Comparison of ENCODE assay signal across 9 mouse cellular contexts in the genomic region with DNA sequence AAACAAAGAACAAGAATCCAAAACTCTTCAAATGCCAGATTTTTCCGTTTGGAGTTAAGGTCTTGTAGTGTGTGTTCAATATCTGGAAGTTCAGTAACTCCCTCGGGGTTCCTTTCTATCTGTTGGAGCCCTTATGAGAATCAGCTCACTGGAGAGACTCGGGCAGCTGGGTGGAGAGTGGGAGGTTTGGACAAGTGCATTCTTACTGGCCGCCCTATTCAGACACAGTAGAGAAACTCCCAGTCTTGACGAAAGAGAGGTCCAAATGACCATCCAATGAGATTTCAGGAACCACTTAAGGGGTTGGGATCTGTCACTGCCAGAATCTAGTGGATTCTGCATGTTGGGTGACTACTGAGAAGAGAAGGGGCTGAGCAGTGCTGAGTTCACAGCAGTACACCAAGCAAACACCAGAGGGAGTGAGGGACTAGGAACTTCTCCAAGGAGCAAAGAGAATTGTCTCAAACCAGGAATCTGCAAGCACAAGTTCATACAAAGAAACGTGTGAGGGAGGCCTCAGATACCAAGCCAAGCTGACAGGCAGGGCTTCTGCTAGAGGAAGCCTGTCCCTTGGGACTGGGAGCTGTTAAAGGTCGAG.
DNase-seq lines count a peak whose midpoint lies in the region; ATAC-seq and TF ChIP-seq lines count a peak whose summit lies in the region.
"Had no signal": no experiment of that assay in that cellular context is flagged by ENCODE, and none has a peak within 500 bp of the region (broad histone marks: within the 10 kb centered on the region; RNA-seq: fewer than 3 reads in every experiment).

No protein-coding gene starts in this region.

- H3K4me3 ChIP-seq in lung, adult 2 months (replicated peaks; ENCODE audit: extremely low read depth, low read depth, low read length): no peak overlapping the region
- no peak overlapping the region for H3K4me3 ChIP-seq in cerebellum, adult 2 months (replicated peaks; ENCODE audit: insufficient read depth, low read depth, low read length)
- H3K4me3 ChIP-seq in forebrain, embryonic 16.5 days (replicated peaks; ENCODE audit: low read length): no peak overlapping the region
- H3K4me3 ChIP-seq in midbrain, embryonic 11.5 days (ENCODE audit: low read depth, low read length): no peak overlapping the region
- H3K4me3 ChIP-seq: limb, embryonic 15.5 days had no signal

- no peaks in the 10 kb centered on the region for H3K36me3 ChIP-seq in forebrain, embryonic 16.5 days (ENCODE audit: control insufficient read depth, insufficient read depth)
- no peaks in the 10 kb centered on the region for H3K36me3 ChIP-seq in midbrain, embryonic 11.5 days (ENCODE audit: control insufficient read depth, insufficient read depth, low read length)
- H3K36me3 ChIP-seq: limb, embryonic 15.5 days had no signal

- H3K27me3 ChIP-seq in cerebellum, adult 2 months (ENCODE audit: control insufficient read depth, insufficient read depth, low read length): no peaks in the 10 kb centered on the region
- H3K27me3 ChIP-seq in forebrain, embryonic 16.5 days (replicated peaks; ENCODE audit: control insufficient read depth, insufficient read depth, low read length): no peaks in the 10 kb centered on the region
- no peaks in the 10 kb centered on the region for H3K27me3 ChIP-seq in midbrain, embryonic 11.5 days (ENCODE audit: control insufficient read depth, insufficient read depth, low read length)
- H3K27me3 ChIP-seq: limb, embryonic 15.5 days had no signal

- no peak overlapping the region for H3K9ac ChIP-seq in forebrain, embryonic 16.5 days (replicated peaks; ENCODE audit: low read depth, low read length)
- H3K9ac ChIP-seq in midbrain, embryonic 11.5 days (ENCODE audit: low read length): no peak overlapping the region
- H3K9ac ChIP-seq: limb, embryonic 15.5 days had no signal

- peak; percentile 84 for ATAC-seq in forebrain, embryonic 16.5 days
- ATAC-seq in midbrain, embryonic 11.5 days (ENCODE audit: low FRiP score): peak; percentile 82
- no peak for ATAC-seq in inflammation-experienced regulatory T-cells, adult 6 months

- TF ChIP-seq CTCF in lung, adult 2 months (IDR thresholded peaks at IDR 0.05; ENCODE audit: insufficient read depth, low read length): no peak
- TF ChIP-seq CTCF in cerebellum, adult 2 months (IDR thresholded peaks at IDR 0.05; ENCODE audit: borderline replicate concordance, insufficient read depth, low read depth, low read length): peak; percentile 71

- WGBS in lung, adult 2 months: 36% methylated on average over 7 of the region's 7 CpGs
- WGBS in cerebellum, adult 2 months: 43% methylated on average over 7 of the region's 7 CpGs
- 44% methylated on average over 7 of the region's 7 CpGs for WGBS in forebrain, embryonic 16.5 days
- 48% methylated on average over 7 of the region's 7 CpGs for WGBS in midbrain, embryonic 11.5 days

- H3K27ac ChIP-seq in cerebellum, adult 2 months (ENCODE audit: insufficient read depth, low read length): no peak overlapping the region
- no peak overlapping the region for H3K27ac ChIP-seq in forebrain, embryonic 16.5 days (ENCODE audit: low read length)
- H3K27ac ChIP-seq in midbrain, embryonic 11.5 days (ENCODE audit: low read depth, low read length): no peak overlapping the region
- H3K27ac ChIP-seq: limb, embryonic 15.5 days had no signal

- H3K4me1 ChIP-seq in lung, adult 2 months (ENCODE audit: control insufficient read depth, insufficient read depth, low read length): no peaks in the 10 kb centered on the region
- H3K4me1 ChIP-seq in cerebellum, adult 2 months (ENCODE audit: control insufficient read depth, insufficient read depth, low read length): no peaks in the 10 kb centered on the region
- H3K4me1 ChIP-seq in forebrain, embryonic 16.5 days (replicated peaks; ENCODE audit: control insufficient read depth, insufficient read depth, low read length): no peaks in the 10 kb centered on the region
- no peaks in the 10 kb centered on the region for H3K4me1 ChIP-seq in midbrain, embryonic 11.5 days (ENCODE audit: control insufficient read depth, insufficient read depth, low read length)
- H3K4me1 ChIP-seq: limb, embryonic 15.5 days had no signal

- no peak overlapping the region for H3K4me2 ChIP-seq in forebrain, embryonic 16.5 days (ENCODE audit: low read length)
- H3K4me2 ChIP-seq in midbrain, embryonic 11.5 days: no peak overlapping the region
- H3K4me2 ChIP-seq: limb, embryonic 15.5 days had no signal

- no peaks in the 10 kb centered on the region for H3K9me3 ChIP-seq in forebrain, embryonic 16.5 days (ENCODE audit: control insufficient read depth, low read length)
- no peaks in the 10 kb centered on the region for H3K9me3 ChIP-seq in midbrain, embryonic 11.5 days (ENCODE audit: control insufficient read depth, low read length)
- H3K9me3 ChIP-seq: limb, embryonic 15.5 days had no signal

- TF ChIP-seq POLR2A in lung, adult 2 months (IDR thresholded peaks at IDR 0.05; ENCODE audit: borderline replicate concordance, extremely low read depth, low read depth, low read length): no peak
- no peak for TF ChIP-seq POLR2A in cerebellum, adult 2 months (IDR thresholded peaks at IDR 0.05; ENCODE audit: borderline replicate concordance, insufficient read depth, low read length)

- peak; percentile 25 for DNase-seq in lung, postnatal 10 days
- no peak for DNase-seq in lung, adult 2 months
- DNase-seq in cerebellum, adult 2 months: peak; percentile 34 to 39
- DNase-seq in kidney, postnatal 10 days: peak; percentile 68
- peak; percentile 85 for DNase-seq in midbrain, embryonic 11.5 days (ENCODE audit: low spot score, missing footprints)
- peak; percentile 79 for DNase-seq in testis, postnatal 10 days (ENCODE audit: low spot score)
